Mouse (Mus musculus): Measurements from ENCODE around the gene Cx3cl1.

Cx3cl1 gene

DNA sequence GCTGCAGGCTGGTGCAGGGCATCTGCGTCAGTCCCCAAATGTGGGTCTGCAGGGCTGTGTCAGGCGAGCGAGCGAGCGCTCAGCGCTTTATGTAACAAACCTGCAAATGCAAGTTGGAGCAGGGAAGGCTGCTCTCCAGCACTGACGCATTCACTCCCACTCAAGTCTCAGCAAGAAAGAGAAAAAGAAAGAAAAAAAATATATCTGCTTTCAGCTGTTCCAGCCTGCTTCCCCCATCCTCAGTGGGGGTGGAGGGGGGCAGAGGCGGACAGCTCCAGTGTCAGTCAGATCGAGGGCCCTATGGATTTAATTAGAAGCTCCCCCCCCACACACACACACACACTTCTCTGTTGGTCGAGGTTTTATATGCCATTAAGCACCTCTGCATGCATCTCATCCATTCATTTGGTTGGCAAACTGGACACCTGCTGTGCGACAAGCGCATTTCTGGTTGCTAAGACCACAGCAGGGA lies 1.9 kb downstream of the Cx3cl1 start:
- DNase-seq (ENCODE audit: low spot score): no peak

DNA sequence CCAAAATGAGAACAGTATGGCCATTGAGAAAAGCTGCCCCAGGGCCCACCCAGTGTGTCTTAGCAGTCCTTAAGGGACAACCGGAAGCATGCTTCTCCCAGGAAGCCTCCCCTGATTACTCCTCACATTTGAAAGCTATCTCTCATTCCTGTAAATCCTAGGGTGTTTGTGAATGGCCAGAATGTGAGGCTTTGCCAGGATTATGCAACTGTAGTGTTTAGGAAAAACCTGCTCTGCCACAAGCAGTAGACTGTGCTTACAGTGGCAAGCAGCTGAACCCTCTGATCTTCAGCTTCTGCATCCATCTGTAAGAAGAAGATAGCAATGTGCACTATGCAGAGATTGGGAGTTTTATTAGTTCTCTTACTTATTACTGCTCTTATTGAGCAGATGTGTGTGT lies 2.8 kb downstream of the Cx3cl1 start:
- no peak for DNase-seq (ENCODE audit: low spot score)

DNA sequence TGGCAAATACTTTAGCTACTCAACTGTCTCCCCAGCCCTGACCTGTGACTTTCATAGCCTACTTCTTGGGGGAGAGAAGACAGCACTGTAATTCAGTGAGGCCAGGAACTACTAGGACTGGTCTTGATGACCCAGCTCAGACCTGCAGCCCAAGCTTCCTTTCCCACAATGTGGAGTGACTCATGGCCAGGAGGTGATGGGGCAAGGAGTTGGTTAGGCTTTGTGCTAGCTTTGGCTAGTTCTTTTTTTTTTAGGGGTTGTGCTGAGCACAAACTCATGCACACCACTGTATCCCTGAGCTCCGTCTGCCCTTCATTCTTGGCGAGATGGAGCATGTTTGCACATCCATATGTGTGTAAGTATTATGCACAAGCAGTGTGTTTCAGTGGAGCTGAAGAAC lies 4.5 kb downstream of the Cx3cl1 start:
- DNase-seq (ENCODE audit: low spot score): no peak

DNA sequence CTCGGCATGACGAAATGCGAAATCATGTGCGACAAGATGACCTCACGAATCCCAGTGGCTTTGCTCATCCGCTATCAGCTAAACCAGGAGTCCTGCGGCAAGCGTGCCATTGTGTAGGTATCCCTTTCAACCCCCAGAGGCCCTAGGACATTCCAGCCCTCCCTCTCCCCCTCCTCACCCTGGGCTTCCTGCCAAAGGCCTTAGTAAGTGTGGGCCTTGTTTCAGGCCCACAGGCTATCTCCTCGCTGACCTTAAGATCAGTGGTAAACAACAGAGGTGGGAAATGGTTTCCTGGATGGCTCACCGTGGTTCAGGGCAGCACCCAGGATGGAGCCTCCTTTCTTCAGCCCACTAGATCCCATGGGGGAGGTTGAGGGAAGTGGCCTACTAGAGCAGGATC lies 6.2 kb downstream of the Cx3cl1 start:
- no peak for DNase-seq (ENCODE audit: low spot score)

DNA sequence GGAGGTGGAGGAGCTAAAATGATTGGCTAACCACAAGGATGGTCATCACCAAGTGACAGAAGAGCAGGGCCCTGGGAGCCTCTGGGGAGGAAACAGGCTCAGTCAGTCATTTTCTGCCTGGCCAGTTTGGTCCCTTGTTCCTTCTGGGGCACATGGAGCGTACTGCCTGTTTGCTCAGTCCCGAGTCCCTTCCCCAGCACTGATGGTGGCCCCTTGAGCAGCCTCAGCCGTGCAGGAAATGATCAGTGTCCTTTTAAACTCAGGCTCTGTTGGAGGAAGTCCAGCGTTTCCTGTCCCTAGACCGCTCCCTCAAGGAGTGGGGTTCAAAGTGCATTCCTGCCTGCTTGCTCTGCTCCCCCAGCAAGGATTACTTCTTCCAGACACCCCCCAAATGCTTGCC lies 6.7 kb downstream of the Cx3cl1 start:
- no peak for DNase-seq (ENCODE audit: low spot score)

DNA sequence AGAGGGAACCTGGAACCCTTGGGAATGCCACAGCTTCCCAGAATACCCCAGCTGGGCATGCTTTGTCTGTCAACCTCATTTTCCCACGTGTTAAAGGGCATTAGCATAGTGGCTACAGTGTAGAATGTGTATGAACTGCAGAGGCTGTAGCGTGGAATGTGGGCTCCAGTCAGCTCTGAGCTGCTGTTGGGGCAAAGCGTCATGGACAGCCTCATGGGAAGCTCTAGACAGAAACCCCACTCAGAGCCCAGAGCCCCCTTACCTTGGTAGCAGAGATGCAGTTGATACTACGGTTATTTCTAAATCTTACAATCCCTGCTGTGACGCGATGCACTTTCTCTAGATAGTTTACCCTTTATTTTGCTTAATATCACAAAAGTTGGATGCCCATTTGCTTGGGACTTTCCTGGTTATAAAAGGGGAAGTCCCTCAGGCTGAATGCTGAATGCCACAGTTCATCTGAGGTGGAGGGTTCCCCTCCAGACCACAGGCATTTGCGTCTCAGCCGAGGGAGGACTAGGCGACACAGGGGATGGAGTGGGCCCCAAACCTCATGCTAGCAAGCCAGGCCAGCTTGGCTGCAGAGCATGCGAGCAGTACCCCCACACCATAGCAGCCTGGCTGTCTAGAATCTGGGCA lies 7.2 kb downstream of the Cx3cl1 start:
- no peak for DNase-seq (ENCODE audit: low spot score)

DNA sequence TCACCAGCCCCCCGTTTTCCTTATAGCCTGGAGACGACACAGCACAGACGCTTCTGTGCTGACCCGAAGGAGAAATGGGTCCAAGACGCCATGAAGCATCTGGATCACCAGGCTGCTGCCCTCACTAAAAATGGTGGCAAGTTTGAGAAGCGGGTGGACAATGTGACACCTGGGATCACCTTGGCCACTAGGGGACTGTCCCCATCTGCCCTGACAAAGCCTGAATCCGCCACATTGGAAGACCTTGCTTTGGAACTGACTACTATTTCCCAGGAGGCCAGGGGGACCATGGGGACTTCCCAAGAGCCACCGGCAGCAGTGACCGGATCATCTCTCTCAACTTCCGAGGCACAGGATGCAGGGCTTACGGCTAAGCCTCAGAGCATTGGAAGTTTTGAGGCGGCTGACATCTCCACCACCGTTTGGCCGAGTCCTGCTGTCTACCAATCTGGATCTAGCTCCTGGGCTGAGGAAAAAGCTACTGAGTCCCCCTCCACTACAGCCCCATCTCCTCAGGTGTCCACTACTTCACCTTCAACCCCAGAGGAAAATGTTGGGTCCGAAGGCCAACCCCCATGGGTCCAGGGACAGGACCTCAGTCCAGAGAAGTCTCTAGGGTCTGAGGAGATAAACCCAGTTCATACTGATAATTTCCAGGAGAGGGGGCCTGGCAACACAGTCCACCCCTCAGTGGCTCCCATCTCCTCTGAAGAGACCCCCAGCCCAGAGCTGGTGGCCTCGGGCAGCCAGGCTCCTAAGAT lies 7.9 kb downstream of the Cx3cl1 start:
- no peak for DNase-seq (ENCODE audit: low spot score)

DNA sequence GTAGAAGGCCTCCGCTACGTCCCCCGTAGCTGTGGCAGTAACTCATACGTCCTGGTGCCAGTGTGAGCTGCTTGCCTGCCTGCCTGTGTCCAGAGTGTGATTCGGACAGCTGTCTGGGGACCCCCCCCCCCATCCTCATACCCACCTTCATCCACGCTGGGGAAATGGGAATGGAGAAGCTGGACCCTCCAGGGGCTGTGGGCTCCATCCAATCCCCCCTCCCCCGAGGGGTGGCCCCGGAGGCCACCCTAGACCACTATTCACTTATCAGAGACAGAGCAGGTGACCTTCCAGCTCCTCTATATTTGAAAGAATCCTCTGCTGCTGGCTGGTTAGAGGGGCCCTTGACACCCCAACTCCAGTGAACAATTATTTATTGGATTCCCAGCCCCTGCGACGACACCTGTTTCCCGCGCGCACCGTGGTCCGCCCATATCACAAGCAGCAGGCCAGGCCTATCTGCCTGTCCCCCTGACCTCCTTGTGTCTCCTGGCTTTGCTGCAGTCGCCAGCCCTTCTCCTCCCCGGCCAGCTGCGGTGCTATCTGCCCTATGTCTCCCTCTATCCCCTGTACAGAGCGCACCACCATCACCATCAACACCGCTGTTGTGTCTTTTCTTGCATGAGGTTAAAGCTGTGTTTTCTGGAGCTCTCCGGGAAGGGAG lies 8.8 kb downstream of the Cx3cl1 start:
- DNase-seq (ENCODE audit: low spot score): no peak

DNA sequence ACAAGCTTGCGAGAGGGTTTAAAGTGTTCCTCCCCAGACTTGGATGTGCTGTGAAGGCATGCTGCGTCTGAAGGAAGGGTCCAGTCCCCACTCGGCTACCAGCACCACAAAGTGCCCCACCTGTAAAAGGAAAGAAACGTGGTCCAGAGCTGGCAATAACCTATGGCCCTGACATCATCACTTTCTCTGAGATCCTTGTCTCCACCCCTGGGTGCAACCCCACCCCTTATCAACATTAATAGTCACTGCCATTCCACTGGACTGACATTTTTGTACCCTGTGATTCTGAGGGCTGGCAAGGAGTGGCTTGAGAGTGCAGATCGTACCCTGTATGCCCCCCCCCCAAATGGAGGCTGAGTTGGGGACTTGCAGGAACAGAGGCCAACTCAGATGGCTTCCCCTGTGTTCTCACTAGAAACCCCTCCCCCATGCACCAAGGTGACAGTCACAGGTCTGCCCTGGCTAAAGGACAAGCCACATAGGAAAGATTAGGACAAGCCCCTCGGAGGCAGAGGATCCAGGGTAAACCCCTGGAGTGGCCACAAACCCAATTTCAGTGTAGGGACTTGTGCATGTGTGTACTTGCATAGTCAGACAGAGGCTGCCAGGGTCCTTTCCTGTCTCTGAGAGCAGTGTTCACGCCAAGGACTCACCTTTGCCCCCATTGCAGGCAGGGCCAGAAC lies 9.5 kb downstream of the Cx3cl1 start:
- DNase-seq (ENCODE audit: low spot score): no peak

DNA sequence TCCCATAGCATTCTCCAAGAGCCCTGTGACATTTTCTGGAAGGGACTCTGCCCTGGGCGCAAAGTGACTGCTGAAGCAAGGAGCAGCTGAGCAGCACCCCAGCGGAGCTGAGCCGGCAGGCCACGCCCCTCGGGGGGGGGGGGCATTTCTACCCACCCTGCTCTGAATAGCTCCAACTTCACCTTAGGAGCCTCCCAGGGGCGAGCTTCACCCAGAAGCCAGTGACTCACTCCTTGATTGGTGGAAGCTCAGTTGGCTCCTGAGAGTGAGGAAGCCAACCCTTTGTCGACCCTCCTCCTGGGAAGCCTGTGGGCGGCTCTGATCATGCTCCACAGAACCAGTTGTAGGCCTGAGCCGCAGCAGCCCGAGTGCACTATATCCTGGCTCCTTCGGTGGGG lies 10.0 kb downstream of the Cx3cl1 start:
- DNase-seq (ENCODE audit: low spot score): no peak

DNA sequence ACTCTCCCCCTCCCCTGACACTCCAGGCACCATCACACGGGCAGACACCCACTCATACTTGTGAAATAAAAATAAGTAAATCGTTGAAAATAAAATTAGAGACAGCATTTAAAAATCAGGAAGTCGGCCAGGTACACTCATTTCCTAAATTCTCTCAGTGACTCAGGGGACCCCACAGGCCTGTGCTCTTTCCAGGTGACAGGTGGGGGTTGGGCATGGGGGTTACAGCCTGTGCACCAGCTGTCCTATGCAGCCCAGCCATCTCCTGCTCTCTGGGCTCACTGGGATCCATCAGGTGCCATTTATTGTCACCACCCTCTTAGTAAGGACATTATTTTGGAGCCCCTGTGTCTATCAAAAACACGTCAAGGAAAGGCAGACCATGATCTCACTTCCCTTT lies 12.1 kb downstream of the Cx3cl1 start:
- DNase-seq (ENCODE audit: low spot score): no peak

DNA sequence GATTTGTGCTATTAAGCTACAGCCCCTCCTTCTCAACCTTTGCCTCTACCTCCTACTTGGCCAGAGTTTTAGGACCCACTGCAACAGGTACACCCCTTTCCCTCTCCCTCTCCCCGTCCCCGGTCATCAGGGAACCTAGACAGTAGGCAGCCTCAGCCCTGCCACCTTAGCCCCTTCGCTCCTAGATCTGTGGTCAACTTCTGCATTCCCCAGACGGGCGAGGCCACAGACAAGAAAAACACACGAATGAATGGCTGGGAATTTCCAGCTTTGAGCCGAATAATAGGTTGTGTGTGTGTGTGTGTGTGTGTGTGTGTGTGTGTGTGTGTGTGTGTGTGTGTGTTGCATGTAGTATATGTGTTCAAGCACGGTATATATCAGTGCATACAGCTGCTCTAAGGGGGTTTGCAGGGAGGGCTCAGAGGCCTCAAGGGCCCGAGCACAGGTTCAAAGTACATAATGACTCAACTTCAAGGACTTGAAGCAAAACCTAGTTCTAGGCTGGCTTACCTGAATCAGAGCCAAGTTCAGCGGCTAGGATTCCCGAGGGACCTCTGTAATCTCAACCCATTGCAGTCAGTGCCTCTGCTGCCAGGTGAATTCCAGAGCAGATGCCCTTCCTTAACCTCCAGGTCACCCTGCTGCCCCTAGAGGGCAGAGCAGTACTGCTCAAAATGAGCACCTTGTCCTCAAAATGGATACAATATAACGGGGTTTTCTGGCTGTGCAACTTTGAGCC lies 13.6 kb downstream of the Cx3cl1 start:
- DNase-seq (ENCODE audit: low spot score): no peak

DNA sequence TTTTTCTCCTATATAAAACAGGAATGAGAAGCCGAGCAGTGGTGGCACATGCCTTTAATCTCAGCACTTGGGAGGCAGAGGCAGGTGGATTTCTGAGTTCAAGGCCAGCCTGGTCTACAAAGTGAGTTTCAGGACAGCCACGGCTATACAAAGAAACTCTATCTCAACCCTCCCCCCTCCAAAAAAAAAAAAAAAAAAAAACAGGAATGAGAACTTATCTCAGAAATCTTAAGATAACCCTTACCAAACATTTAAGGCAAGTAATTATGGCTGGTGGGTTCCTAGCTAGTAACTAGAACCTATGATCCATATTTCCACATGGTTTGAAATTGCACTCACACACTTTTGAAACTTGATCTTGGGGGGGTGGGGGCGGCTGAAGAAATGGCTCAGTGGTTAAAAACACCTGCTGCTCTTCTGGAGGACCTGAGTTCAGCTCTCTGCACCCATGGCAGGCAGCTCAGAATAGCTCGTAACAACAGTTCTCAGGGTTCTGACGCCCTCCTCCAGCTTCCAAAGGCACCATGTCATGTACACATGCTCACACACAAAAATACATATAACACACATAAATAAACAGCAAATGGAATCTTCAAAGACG lies 14.3 kb downstream of the Cx3cl1 start:
- no peak for DNase-seq (ENCODE audit: low spot score)

DNA sequence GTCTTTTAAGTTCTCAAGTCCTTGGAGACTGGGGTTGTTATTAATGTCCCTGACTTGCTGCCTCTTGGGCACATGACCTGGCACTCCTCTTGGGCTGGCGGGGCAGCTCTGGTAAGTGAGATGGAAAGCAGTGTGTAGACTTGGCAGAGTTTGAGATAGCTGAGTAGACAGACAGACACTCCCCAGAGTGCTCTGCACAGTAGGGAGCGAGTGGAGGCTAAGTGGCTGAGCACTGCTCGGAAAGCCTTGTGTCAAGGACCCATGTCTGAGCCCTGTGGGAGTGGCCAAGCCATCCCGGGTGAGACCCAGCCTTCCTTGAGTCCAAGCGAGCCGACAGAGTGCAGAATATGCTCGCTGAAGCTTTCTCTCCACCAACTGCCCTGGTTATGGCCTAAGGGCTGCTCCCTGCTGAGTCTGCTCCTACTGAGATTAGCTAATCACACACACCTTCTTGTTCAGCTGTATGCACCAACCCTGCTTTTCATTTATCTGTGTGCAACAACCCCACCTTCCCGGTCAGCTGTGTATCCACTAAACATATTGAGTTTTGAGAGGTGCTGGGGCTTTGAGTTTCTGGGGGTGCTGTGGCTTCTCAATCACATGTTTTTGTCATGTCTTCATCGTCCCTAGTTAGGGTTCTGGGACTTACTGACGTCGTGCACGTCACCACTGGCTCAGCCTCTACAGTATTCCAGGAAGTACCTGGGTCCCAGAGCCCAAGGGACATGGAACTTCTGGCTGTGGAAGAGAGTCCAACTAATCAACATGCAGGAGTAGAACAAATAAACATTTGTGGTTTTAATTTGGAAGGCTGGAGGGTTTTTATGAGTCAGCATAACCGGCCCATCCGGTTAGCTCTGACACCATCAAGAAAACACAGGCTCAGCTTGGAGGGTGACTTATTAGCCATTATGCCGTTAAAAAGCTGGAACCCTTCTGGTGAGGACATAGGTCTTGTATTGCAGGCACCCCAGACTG lies 16.0 kb downstream of the Cx3cl1 start:
- no peak for DNase-seq (ENCODE audit: low spot score)

DNA sequence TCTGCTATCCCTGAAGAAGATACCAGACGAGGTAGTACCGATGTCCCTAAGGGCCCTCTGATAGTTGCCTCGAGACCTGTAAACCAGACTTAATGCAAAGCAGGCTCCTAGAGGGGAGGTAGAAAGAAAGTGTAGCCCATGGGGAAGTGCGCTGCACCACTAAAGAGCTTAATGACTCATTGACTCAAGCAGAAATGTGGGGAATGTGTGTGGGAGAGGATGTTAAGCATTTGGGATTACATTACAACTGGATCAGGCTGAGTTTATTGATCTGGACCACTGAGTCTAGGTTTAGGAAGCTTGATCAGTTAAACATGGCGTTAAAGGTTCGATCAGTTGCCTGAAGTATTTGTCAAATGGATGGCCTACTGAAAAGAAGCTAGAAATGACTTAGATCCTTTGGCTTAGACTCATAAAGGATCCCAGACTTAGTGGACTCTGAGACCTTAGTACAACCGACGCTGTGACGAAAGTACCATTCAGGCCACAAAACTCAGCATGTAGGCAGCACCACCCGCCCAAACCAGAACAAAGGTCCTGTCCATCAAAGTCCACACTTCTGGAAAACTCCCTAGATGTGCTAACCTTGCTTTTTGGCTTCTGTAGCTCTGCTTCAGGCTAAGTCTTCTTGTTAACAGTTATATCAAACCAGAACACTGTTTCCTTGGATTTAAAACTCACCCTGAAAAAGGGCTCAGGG lies 17.6 kb downstream of the Cx3cl1 start:
- no peak for DNase-seq (ENCODE audit: low spot score)

DNA sequence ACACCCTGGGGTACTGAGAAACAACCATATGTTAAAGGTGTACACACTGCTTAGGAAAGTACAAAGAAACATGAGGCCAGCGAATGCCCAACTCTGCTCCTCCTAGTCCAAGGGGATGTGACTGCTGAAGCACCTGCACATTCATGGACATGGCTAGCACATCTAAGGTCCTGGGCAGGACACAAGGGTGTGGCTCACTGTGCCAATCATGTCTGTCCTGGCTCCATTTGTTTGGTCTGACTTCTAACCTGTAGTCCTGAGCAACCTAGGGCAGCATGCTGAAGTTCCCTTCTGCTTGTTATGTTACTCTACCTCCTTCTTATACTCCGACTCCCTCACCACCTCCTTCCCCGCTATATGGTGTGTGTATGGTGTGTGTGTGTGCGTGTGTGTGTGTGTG lies 22.6 kb downstream of the Cx3cl1 start:
- no peak for DNase-seq (ENCODE audit: low spot score)

DNA sequence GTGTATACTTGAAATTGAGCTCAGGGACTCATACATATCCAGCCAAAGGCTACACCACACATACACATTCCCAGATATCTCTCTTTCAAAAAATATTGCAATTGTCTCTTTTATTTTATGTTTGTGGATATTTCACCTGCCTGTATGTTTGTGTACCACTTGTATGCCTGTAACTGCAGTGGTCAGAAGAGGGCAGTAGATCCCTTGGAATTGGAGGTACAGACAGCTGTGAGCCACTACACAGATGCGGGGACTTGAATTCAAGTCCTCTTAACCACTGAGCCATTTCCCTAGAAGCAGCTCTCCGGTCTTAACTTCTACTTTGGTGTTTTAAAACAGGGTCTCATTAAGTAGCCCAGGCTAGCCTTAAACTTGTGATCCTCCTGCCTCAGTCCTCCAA lies 23.0 kb downstream of the Cx3cl1 start:
- no peak for DNase-seq (ENCODE audit: low spot score)

DNA sequence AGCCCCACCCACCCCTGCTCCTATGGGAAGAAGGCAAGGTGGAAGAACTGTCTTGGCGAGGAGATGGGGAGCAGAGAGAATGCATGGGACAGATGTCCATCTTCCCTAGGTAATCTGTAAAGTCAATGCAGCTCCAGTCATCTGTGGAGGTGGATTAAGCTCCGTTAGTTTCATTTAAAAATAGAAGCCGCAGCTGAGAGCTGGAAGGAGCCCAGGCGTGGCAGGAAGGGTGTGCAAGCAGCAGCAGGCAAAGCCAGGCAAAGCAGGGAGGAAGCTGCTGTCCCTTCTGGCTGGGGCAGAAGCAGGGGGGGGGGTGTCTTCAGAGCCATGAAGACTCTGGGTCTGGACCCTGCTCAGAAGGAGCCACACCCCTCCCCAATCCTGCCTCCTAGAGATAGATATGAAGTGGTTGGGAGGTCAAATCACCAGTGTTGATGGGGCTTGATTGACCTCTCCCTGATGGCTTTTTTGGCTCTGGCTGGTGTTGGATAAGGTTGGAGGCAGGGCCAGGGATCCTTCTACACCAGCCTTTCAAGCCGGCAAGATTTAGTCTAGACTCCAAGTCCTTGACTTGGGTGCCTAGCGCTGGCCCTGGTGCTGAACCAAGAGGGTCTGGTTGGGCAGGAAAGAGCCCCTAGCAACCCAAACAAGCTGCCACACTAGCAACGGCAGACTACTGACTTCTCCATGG lies 28.6 kb downstream of the Cx3cl1 start:
- no peak for DNase-seq (ENCODE audit: low spot score)
